Mouse (Mus musculus): Measurements from ENCODE around the gene Egr2.

The Egr2 gene

GRCm38 (mm10) chr10:67535256-67535655, at the start of gene Egr2:
TSS of gene Egr2 (plus strand) at chr10:67535475.
- peak; percentile 59 for DNase-seq

- no peak for DNase-seq
These were observed 47.8 kb upstream of the Egr2 start for GRCm38 (mm10) chr10:67487496-67487895.

- no peak for DNase-seq
These were observed 45.4 kb upstream of the Egr2 start for GRCm38 (mm10) chr10:67489836-67490235.

- DNase-seq, result no peak
These were observed 44.6 kb upstream of the Egr2 start for GRCm38 (mm10) chr10:67490632-67491031.

GRCm38 (mm10) chr10:67492161-67492571, 43.1 kb upstream of the Egr2 start:
- no peak for DNase-seq

- DNase-seq, result no peak
These were observed 41.7 kb upstream of the Egr2 start for GRCm38 (mm10) chr10:67493556-67493955.

- no peak for DNase-seq
These were observed 38.0 kb upstream of the Egr2 start for GRCm38 (mm10) chr10:67497144-67497892.

GRCm38 (mm10) chr10:67497951-67498350, 37.3 kb upstream of the Egr2 start:
- DNase-seq, result no peak

GRCm38 (mm10) chr10:67503320-67503995, 31.8 kb upstream of the Egr2 start:
- DNase-seq, result no peak

- no peak for DNase-seq
These were observed 31.2 kb upstream of the Egr2 start for GRCm38 (mm10) chr10:67504046-67504445.

- DNase-seq, result no peak
These were observed 30.0 kb upstream of the Egr2 start for GRCm38 (mm10) chr10:67505248-67505647.

GRCm38 (mm10) chr10:67512211-67512610, 23.1 kb upstream of the Egr2 start:
- DNase-seq, result no peak

- DNase-seq, result no peak
These were observed 22.4 kb upstream of the Egr2 start for GRCm38 (mm10) chr10:67512871-67513270.

- DNase-seq, result no peak
These were observed 16.5 kb upstream of the Egr2 start for GRCm38 (mm10) chr10:67518733-67519132.

- DNase-seq, result no peak
These were observed 11.1 kb upstream of the Egr2 start for GRCm38 (mm10) chr10:67524130-67524529.

GRCm38 (mm10) chr10:67524694-67525093, 10.6 kb upstream of the Egr2 start:
- no peak for DNase-seq

GRCm38 (mm10) chr10:67526435-67526834, 8.8 kb upstream of the Egr2 start:
- DNase-seq, result peak; percentile 41

- DNase-seq, result no peak
These were observed 5.5 kb upstream of the Egr2 start for GRCm38 (mm10) chr10:67529769-67530168.

- DNase-seq, result peak; percentile 88
These were observed 697 bp downstream of the Egr2 start for GRCm38 (mm10) chr10:67535972-67536371.

GRCm38 (mm10) chr10:67536621-67537141, 1.4 kb downstream of the Egr2 start:
- DNase-seq, result peak; percentile 75

GRCm38 (mm10) chr10:67537151-67537994, 2.1 kb downstream of the Egr2 start:
- DNase-seq, result peak; percentile 94

- no peak for DNase-seq
These were observed 2.8 kb downstream of the Egr2 start for GRCm38 (mm10) chr10:67538106-67538505.

Measured in retina, postnatal 1 day (tissue).